Mouse (Mus musculus) gastrocnemius, postnatal 4 days (tissue): ENCODE results near the gene Tmem145. TPM values are rescaled to one million over a fixed set of nuclear protein-coding genes. Genes with fewer than 3 reads are reported as not detected.
"Not testable (repeated sequence)": the region's sequence is repeated elsewhere in the genome, so short reads cannot be mapped to it uniquely, and the experiment has no call there.

Source experiments
- DNase-seq, 2 experiments: peaks; one replicate each; pipeline ENCODE4 v3.0.0; 2021 to 2022; ENCODE audit warnings: low spot score in 2 of 2, mixed read lengths in 2 of 2
- long read RNA-seq, 2 experiments: library from polyadenylated mRNA; stranded (forward); transcript quantifications; one replicate each; pipeline ENCODE4 v2.0.0; 2021
- total RNA-seq, 2 experiments: library from RNA; stranded (reverse); gene quantifications; 2 replicates each; pipeline ENCODE4 v1.2.3; 2021

Tmem145 gene
- under 1 TPM; 0.23 to 0.29 TPM for total RNA-seq
- long read RNA-seq, experiment 1: 0 reads
- long read RNA-seq, experiment 2: 0 reads

DNA sequence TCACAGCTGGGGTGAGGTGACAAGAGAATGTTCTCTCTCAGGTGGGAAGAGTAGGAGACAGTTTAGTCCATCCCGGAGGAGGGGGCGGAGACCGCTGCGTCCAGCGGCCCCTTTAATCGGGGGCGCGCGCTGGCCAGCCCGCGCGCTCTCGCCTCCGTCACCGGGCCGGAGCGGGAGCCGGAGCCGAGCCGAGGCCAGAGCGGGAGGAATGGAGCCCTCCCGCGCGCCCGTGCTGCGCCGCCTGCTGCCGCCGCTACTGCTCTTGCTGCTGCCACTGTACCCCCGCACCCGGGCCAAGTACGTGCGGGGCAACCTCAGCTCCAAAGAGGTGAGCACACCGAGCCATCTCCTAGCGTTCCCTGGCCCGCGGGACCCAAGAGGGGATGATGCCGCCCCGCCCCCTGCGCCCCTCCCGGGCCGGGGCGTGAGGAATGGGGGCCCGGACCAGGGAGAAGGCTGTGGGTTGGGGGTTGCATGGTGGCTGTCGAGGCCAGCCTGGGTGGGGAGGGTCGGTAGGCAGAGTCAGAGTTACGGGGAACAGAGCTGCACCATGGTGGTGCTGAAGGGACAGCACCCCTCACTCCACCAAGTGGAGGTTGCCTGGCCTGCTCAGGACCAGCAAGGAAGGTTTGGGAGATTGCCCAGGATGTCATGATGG lies at the start of gene Tmem145:
TSS of gene Tmem145 (plus strand) at position 151 of the 658 bp plus-strand sequence.
- DNase-seq: peak; percentile 21 to 45

GRCm38 (mm10) chr7:25261896-25262295 lies 44.0 kb upstream of the Tmem145 start:
- DNase-seq: no peak

DNA sequence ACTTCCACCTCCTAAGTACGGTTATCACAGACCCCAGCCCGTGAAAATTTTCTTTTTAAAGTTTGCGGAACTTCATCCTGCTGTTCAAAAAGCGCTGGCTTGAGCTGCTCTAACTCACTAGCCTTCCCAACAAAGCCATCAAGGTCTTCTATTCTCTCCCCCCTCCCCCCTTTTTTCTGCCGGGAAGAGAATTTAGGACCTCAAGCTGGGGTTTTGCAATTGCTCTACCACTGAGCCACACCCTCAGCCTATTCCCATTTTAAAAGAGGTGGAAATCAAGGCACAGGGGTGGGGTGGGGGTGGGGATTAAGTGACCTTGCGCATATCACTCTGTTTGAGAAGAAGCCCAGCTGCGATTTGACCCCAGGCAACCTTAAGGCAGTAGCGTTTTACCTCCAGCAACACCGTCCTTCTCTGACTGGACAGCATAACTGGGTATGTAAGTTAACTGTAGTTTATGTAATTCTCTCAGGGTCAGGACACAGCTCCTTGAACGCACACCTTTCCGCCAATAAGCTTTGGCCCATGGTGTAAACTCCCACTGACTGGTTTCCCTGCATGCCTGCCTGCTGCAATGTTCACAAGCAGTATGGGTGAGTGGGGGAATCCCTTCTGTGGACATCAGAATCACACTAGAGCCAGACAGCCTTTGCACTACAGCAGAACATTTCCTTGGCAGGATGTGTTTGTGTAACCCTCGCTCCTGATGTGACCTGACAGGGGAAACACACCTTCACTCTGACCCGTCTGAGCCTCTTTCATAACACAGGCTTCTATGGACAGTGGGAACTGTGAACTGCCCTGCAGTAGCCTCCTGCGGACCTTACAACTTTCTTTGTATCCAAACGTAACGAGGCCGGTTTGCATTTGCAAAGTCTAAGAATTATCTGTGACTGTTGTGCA lies 41.7 kb upstream of the Tmem145 start:
- no peak for DNase-seq

DNA sequence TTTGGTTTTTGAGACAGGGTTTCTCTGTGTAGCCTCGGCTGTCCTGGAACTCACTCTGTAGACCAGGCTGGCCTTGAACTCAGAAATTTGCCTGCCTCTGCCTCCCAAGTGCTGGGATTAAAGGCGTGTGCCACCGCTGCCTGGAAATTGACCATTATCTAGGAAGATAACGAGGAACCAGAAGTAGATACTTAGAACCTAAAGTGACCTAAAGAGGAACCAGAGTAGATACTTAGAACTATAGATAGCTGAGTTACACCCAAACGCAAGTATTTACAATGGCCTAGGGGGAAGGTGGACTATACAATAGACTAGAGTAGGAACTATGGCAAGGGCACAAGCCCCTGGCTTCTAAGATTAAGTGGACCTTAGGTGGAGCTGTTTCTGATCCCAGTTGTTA lies 40.2 kb upstream of the Tmem145 start:
- not testable (repeated sequence) for DNase-seq

- no peak for DNase-seq
Measured at GRCm38 (mm10) chr7:25266180-25266962, 39.5 kb upstream of the Tmem145 start.

DNA sequence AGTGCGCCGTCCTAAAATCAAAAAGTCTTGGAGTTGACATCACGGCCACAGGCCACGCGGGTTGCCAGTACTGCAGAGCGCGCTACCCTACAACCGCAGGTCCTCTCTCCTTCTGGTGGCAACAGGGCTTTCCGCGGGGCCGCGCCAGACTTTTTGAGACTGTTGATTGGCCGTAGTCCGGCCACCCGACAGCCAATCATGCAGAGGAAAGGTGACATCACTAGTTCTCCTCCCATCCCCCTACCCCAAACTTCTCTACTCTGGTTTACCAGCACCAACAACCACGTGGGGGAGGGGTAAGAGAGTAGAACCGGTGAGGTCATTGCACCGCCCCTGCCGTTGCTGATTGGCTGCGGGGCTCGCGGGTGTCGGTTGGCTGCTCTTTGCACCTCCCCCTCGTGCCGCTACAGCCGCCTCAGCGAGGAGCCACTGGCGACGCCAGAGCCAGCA lies 38.6 kb upstream of the Tmem145 start, which contains the start of gene Cic:
TSS of gene Cic (plus strand) at position 404 of the 450 bp plus-strand sequence.
- DNase-seq: peak; percentile 92 to 98

DNA sequence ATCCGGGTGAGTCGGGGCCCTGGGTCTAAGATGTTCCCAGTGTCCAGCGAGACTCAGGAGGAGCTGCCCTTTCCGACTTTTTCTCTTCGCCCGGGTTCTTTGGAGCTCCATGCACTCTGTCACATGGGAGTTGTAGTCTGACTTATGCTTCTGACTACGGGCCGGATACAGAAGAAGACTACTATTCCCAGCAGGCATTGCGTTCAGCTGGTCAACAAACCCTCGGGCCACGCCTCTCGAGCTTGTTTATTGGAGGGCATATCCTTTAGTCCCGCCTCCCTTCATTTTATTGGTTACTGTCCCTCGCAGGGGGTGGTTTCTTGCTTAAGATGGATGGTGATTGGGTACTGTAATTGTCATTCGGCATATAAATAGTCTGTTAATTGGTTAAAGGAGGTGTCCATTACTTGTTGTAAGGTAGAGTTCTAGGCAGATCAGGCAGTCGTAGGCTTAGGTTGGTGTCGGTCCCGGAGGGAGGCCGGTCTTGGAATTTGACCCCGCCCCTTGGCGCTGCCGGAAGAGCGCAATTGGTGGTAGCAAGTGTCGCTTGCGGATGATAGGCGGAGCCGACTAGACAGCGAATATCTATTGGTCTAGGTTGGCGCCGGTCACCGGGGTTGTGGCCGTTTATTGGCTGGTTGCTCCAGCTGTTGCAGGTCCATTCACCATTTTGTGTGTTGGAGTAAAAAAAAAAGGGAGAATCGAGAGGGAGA lies 38.0 kb upstream of the Tmem145 start:
- peak; percentile 96 to 99 for DNase-seq

DNA sequence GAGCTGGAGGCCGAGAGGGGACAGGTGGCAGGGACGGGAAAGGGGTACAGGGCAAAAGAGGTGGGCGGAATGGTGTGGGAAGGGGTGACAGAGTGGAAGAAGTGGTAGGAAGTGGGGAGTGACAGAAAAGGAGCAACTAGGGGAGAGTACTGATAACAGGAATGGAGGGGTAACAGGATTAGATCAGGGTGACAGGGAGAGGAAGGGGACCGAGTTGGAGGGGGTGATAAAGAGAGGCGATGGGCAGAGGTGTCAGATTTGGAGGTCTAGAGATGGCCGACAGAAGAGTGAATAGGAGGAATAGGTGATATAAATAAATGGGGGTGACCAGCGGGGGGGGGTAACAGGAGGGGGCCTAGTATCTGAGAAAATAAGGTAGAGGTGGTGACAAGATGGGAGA lies 37.3 kb upstream of the Tmem145 start:
- DNase-seq: no peak

GRCm38 (mm10) chr7:25269029-25269428 lies 36.9 kb upstream of the Tmem145 start:
- peak in 1 of 2 experiments; percentile 14 for DNase-seq

DNA sequence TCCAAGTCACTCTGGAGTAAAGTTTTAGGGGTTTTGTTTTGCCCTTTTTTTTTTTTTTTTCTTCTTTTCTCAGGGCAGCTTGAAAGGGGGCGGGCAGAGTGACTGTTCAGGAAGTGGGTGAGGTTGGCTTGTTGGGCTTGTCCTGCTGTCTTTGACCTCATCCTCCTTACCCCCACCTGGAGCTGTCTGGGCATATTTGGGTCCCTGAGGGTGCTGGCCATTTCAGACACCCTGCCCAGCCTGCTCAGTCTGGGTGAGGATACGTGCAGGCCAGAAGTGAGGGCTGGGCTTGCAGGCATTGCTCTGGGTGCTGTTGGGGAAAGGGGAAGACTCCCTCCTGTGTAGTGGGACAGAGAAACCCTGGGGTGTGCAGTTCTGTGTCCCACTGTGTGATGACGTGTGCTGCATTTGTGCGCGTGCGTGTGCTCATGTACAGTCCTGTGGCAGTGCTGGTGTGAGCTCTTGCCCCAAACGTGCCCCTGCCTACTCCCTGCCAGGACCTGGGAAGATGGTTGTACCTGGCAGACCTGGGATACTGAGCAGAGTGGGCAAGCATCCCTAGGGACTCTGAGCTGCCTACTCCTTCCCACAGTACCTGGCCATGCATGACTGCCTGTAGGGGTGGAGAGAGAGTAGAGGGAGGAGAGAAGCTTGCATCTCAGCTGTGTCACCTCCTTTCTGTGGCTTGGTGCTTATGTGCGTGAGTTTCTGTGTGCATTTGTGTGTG lies 36.2 kb upstream of the Tmem145 start:
- DNase-seq: peak; percentile 11 to 16

GRCm38 (mm10) chr7:25270652-25271633 lies 35.0 kb upstream of the Tmem145 start:
- DNase-seq: no peak

- DNase-seq: no peak
Measured at GRCm38 (mm10) chr7:25271651-25272444, 34.1 kb upstream of the Tmem145 start.

- peak in 1 of 2 experiments; percentile 16 for DNase-seq
Measured at GRCm38 (mm10) chr7:25272445-25273258, 33.3 kb upstream of the Tmem145 start.

GRCm38 (mm10) chr7:25273259-25274241 lies 32.4 kb upstream of the Tmem145 start:
- DNase-seq: peak in 1 of 2 experiments; percentile 17

DNA sequence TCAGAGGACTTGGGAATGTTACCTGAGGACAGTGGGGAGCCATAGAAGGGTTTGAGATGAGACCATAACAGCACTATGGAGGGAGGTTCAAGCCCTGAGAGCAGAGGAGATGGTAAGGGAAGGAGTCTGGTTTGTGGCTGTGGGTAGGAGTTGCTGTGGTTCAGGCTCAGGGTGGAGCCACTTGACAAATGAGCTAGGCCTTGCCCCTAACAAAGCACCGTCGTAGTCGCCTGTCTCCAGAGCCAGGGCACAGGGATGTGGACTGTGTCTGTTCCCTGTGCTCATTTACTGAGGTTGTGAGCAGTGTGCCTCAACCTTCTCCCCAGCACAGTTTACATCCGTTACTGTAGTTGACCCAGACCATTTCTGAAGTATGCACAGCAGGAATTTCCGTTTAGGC lies 31.3 kb upstream of the Tmem145 start:
- DNase-seq: no peak

DNA sequence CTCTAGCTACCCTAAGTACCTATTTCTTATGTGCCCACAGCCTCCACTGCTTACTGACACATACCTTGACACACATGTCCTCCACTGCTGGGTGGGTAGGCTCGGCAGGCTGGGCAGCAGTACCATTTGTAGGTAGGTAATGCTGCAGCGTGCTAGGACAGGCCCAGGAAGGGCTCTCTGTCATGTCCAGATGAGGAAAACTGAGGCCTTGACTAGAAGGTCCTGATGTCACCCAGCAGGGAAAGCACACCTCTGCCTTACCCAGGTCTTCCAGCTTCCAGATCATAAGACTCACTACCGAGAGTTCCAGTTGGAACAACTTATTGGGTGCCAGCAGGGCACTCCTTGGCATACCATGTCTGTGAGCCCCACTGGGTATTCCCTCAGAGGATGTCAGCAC lies 30.9 kb upstream of the Tmem145 start:
- DNase-seq: no peak
